Mouse (Mus musculus) left cerebral cortex, adult 18-20 months (tissue): ENCODE measurements around the gene Pdzrn3. TPM values are rescaled to one million over a fixed set of nuclear protein-coding genes. Genes with fewer than 3 reads are reported as not detected.

Source experiments
- DNase-seq, 2 experiments: peaks; one replicate each; pipeline ENCODE4 v3.0.0; 2021 to 2022; ENCODE audit warnings: low spot score in 2 of 2, mixed read lengths in 1 of 2
- total RNA-seq, 2 experiments: library from RNA; stranded (reverse); gene quantifications; 2 replicates each; pipeline ENCODE4 v1.2.3; 2021

The Pdzrn3 gene
- total RNA-seq, 2 experiments from 2014 or later, result 38.6 to 48.1 TPM

DNA sequence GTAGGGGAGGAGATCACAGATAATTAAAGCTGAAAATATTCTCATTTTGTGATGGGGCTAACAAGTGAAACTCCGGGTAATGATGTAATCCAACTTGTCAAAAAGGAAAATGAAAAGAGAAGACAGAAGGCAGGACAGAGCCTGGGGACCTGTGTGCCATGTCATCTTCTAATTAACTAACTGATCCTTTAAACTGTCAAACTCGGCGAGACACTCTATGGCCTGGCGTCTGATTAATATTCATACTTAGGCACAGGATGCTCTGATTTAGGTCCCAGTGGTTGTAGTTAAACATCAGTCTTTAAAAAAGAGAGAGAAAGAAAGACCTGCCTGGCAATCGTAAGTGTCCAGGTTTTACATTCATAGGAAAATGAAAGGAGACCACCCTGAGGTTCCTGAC is 164.6 kb downstream of the Pdzrn3 start:
- DNase-seq, result no peak

- no peak for DNase-seq
Measured at GRCm38 (mm10) chr6:101212086-101212485, 165.6 kb downstream of the Pdzrn3 start.

- DNase-seq, result no peak
Measured at GRCm38 (mm10) chr6:101211361-101211841, 166.3 kb downstream of the Pdzrn3 start.

DNA sequence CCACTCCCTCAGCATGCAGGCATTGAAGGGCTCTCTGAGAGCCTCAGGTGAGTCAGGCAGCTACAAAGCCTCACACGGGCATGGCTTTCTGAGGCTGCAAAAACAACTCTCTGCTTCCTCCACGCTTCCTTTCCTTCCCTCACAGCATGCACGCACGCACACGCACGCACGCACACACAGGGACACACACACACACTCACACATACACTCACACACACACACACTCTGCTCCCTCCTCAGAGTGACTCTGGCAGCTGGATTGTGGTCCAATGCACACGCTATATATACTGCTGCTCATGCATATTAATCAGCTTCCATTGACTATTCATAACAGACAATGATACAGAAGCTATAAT is 178.8 kb downstream of the Pdzrn3 start:
- peak; percentile 12 to 29 for DNase-seq

DNA sequence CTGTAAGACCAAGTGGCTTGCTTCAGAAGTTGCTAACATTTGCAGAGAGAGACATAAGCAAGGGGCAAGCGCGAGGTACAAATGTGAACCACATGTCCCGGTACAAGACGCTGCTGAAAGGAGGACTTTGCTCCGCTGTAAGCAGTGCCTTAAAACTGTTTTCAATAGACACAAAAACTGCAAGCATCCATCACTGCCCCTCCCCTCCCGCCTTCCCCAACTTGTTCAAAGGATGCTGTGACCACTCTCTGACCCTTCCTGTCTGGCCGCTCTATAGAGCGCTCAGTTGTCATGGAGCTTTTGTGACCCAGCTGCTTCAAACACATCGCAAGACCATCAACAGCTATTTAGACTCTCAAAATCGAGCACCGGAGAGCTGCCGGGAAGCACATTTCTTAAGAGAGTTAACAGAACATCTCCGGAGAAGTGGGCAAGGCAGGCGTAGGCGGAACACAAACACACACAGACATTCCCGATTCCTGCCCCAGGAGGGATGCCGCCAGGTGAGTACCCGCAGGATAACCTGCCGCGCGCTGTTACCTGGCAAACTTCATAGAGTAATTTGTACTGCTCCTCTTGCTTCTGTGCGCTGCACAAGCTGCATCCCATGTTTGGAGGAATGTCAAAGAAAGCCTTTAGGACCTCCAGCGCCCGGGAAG is 179.3 kb downstream of the Pdzrn3 start:
- peak; percentile 8 to 40 for DNase-seq

DNA sequence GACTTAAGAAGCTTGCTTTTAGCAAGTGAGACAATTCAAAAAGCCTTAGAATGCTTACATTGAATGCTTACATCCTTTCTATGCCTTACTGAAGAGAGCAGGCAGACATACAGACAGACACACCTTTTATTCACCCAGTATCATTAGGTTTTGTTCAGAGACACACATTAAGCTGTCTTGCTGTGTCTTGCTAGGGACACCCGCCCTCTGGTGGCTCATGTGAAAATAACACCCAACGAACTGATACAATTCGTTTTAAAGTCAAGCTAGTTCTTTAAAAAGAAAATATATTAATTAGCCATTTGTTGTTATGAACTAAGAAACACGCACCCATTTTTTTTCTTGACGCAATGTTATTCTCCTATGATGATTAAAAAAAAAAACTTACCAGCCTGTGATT is 180.1 kb downstream of the Pdzrn3 start:
- DNase-seq, result peak; percentile 81 to 89

- DNase-seq, result no peak
Measured at GRCm38 (mm10) chr6:101195891-101196290, 181.8 kb downstream of the Pdzrn3 start.

DNA sequence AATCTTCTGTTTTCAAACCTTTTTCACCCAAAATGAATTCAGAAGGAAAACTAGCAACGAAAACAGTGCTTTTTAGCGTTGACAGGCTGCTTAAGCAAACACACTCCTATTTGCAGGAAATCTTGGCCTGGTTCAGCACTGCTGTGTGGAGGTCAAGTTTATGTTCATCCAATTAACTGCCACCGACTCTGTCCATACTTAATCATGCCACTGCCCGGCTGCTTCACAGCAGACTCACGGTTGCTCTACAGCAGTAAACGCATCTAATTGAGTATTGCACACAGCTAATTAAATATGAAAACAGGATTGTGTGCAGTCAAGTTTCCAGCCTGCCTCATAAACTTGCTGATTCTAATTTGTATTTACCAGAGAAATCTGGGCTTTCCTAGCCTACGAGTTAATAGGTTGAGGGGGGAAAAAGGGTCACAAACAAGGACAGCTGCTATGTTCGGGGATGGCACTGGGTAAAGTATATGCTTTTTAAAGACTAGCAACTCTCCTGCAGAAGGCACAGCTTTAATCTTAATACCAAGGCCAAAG is 183.2 kb downstream of the Pdzrn3 start:
- DNase-seq, result no peak

- DNase-seq, result peak; percentile 55 to 68
Measured at GRCm38 (mm10) chr6:101191576-101191975, 186.1 kb downstream of the Pdzrn3 start.

- DNase-seq, result no peak
Measured at GRCm38 (mm10) chr6:101187322-101187721, 190.4 kb downstream of the Pdzrn3 start.

DNA sequence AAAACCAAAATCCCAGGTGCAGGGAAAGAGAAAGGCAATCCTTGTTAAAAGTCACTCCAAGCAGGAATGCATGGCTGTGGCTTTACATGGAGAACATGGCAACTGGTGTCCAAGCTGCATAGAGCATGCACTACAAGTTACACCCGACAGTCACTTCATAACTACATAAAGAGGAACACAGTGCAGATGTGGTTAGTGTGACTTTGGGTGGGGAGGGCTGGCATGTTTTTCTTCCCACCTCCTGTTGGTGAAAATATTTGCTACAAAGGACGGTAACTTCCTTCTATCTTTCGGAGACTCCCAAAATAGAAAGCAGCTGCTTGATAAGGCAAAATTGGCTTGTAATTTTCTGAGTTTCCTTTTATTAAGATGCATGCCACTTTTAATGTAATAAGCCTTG is 190.8 kb downstream of the Pdzrn3 start:
- no peak for DNase-seq

DNA sequence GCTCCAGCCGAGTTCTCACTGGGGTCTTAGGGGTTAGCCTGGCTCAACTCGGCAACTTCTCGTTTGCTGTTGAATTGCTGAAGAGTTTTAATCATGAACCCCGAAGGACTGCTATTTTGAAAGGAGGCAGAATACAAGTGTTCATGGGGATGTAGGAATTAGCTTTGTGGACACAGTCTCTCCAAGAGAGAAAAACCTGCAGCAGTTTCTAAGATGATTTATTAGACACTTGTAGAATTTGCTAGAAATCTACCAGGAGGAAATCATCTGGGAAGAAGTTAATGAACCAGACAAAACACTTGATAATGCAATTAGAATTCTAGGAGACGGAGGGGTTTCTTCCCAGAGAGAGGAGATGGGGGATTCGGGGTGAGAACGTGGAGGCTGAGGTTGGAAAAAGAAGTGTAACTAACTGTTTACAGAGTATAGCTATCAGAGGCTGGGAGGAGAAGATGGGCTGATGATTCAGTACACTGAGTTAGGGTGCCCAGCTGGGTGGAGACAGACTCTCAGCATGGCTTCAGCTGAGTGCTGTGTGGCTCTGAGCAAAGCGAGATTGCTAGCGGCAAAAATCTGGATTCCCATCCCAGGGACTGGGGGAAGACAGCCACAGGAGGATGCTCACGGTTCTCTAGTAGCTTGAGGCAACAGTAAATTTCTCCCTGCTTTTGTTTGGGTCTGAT is 193.5 kb downstream of the Pdzrn3 start:
- no peak for DNase-seq

GRCm38 (mm10) chr6:101170699-101171098 is 207.0 kb downstream of the Pdzrn3 start:
- no peak for DNase-seq

GRCm38 (mm10) chr6:101153511-101153921 is 224.2 kb downstream of the Pdzrn3 start:
- DNase-seq, result no peak

- DNase-seq, result no peak
Measured at GRCm38 (mm10) chr6:101135368-101135767, 242.3 kb downstream of the Pdzrn3 start.

GRCm38 (mm10) chr6:101125396-101125795 is 252.3 kb downstream of the Pdzrn3 start:
- no peak for DNase-seq

- DNase-seq, result no peak
Measured at GRCm38 (mm10) chr6:101108951-101109350, 268.7 kb downstream of the Pdzrn3 start.

DNA sequence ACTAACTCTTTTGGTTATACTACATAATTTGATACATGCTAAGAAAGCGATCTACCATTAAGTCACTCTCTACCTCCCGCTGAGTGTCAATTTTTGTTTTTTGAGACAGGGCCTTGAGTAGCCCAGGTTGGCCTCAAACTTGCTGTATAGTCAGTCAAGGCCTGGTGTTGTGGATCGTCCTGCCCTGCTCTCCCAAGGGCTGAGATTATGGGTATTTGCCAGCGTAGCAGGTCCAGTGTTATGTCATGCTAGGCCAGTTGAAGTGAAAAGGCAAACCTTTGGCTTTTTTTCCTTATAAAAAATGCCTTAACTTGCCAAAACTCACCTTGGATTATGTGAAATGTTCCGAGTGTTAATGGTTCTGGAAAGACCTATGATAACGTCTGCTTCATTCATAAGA is 274.2 kb downstream of the Pdzrn3 start:
- DNase-seq, result no peak

DNA sequence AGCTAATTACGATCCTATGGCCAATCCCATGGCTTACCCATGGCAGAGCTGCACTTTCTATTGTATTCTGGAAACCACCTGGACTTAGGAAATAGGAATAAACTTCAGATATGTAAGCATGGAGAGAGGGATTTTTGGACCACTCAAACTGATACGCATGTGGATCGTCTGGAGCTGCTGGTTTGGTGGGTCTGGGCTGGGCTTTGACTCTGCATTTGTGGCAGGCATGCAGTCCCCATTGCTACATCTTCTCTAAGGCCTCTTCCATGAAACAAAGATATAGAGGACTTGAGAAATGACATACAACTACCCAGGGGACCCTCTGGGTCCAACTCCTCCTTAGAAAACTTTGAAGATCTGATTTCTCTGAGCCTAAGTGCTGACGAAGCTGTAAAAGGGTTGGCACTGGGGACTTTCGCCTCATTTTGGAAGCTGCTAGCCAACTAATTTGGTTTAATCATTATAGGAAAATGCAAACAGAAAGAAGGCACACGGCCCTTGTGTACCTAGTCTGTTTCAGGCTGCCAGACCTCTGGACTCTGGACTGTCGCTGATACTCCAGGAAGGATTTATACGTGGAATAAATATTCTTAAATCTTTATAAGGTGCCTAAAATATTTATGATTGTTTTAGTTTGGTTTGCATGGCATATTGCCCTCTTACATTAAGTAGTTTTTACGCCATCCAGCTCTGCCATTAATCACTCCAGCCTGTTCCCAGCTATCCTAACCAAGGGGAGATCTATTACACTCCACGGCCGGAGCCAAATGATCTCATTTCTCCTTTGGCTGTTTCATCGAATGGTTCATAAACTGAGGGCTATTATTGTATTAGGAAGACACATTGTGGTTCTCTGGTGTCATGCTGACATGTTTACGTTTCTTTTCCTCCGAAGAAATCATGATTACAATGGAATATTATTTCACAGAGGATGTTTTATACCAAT is 275.7 kb downstream of the Pdzrn3 start:
- no peak for DNase-seq
